Mouse (Mus musculus): ENCODE measurements around the gene Tmem161a. TPM values are rescaled to one million over a fixed set of nuclear protein-coding genes. Genes with fewer than 3 reads are reported as not detected.

Tmem161a gene
- 104 and 138 TPM in 2 replicates for polyA plus RNA-seq (2012; ENCODE audit: low replicate concordance)

DNA sequence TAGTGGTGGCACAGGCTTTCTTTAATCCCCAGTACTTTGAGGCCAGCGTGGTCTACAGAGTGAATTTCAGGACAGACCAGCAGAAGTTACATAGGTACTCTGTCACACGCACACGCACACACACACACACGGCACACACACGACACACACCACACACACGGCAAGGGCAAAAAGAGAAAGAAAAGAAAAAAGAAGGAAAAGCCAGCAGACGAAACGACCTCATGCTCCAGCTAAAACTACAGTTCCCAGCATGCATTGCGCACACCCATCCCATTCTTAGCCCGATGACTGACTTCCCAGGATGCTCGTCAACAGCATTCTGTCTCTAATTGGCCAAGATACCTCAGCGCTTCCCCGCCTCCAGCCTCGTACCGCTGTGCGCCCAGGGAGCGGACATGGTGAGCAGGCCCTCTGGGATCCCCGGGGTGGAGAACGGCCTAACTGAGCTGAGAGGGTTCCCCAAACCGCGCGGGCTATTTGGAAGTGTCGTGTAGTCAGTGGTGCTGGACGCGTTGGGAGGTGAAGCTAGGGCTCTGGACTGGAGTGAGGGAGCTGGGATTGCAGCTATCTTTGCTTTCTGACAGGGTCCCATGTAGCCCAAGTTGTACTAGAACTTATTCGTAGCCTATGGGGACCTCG is at the start of gene Tmem161a:
TSS of gene Tmem161a (plus strand) at position 314 of the 639 bp plus-strand sequence.

DNA sequence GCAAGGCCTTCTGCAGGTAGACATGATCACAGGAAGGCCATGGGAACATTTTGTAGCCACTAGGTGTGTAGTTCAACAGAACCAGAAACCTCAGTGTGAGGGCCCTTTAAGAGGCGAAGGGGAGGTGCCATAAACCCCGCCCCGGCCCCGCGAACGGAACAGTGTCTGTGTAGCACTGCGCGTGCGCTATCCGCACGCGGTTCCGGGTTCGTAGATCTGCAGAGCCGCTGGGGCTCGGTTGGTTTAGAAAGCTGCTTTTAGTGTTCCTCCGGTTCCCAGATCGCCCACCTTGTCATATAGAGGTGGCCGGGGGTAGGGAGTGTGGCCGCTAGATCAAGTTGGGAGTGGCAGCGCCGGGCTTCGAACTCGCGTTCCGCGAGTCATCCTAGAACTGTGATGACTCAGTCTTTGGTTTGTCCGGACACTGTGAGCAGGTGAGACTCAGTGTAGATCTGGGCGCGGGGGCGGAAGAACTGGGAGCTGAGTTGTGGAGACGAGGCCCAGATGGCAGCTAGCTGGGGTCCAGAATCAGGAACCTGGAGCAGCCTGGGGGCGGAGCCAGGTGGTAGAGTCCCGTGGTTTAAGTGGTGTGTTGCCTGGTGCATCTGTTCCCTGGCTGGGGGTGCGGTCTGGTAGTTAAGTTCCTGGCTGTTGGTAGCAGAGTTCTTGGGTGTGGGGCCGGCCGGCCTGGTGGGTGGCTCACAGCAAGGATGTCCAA is 40.8 kb upstream of the Tmem161a start, which contains the start of gene Nr2c2ap:
TSS of gene Nr2c2ap (plus strand) at position 168 of the 718 bp plus-strand sequence.

DNA sequence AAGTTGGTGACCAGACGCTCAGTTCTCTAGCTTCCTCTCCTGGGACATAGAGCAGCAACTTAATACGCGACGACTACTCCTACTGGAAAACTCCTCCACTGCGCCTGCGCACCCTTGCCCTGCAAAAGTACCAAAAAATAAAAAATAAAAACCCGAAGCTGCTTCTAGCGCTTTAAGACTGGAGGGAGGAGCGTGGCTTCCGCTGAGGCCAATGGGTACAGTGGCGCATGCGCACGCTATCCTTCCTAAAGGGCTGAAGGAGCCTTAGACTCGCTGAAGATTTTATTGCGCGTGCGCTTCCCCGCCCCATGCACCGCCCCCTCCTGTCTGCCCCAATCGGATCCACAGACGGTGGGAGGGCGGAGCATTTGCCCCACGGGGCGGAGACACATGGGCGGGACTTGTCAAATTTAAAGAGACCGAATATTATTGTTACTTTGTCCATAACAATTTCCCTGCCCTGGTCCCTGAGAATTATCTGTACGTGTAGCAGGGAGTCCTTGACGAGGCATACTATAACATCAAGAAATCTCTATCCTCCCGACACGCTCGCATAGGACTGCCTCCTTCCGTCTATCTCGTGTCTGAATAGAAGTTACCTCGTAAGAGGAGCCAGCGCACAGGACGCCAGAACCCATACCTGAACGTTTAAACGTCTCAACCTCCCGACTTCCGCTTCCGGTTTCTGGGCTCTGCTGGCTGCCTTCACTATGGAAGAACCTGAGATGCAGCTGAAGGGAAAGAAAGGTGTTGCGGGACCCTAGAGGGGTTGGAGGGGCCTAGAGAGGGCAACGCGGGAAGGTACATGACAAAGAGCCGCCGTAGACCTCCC is 32.9 kb upstream of the Tmem161a start, which contains the start of the genes Rfxank, Borcs8 and Mef2b:
TSS of gene Rfxank (minus strand) at position 129 of the 832 bp plus-strand sequence.
TSS of gene Borcs8 (plus strand) at position 474 of the 832 bp plus-strand sequence.
TSS of gene Mef2b (plus strand) at position 686 of the 832 bp plus-strand sequence.

DNA sequence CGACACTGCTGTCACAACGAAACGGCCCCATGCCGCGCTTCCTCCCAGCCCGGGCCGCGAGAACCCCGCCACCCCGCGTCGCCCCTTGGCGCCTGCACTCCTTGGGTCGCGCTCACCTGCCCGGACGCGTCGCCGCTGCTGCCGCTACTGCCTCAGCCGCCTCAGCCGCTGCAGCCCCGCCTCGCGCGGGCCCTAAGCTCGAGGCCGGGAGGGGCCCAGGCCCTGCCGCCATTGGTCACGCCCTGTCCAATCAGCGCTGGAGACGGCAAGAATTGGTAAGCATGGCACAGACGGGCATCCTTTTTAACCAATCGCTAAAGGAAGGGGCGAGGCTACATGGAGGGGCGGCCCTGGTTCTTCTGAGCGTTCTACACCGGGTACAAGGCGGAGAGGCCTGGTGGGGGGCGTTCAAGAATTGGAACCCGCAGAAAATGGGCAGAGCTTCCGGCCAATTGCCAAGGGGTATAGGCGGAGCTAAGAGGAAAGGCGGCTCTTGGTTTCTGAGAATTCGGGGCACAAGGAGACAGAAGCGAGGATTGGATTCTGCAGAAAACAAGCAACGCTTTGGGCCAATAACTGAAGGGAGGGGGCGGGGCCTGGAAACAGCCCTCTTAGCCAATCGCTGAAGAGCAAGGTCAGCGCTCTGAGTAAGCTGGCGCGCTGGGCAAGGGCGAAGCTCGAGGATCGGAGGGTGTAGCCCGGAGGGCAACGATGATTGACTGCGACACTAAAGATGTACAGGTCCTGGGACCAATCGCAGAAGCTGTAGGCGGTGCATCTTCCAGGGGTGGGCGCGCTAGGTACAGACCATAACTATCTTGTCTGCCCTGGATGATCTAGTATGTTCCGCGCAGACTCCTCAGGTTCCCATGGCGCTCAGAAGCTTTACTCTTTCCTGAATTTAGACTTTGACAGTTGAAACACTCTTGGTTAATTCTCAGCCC is 40.2 kb downstream of the Tmem161a start, which contains the start of gene Slc25a42:
TSS of gene Slc25a42 (minus strand) at position 194 of the 944 bp plus-strand sequence.

Other genes starting within 250 kb of the Tmem161a start
- gene Gatad2a, start 176.0 kb upstream of the Tmem161a start, polyA plus RNA-seq (2012; ENCODE audit: low replicate concordance), result 54.9 and 107 TPM in 2 replicates
- gene Mau2, start 129.6 kb upstream of the Tmem161a start, polyA plus RNA-seq (2012; ENCODE audit: low replicate concordance), result 60.9 and 149 TPM in 2 replicates
- 38.1 and 63.8 TPM in 2 replicates for gene Sugp1, start 129.5 kb upstream of the Tmem161a start, polyA plus RNA-seq (2012; ENCODE audit: low replicate concordance)
- gene Tm6sf2, start 99.4 kb upstream of the Tmem161a start, polyA plus RNA-seq (2012; ENCODE audit: low replicate concordance), result 0.69 and 0.95 TPM in 2 replicates
- 0.03 and 0.07 TPM in 2 replicates for gene Hapln4, start 88.9 kb upstream of the Tmem161a start, polyA plus RNA-seq (2012; ENCODE audit: low replicate concordance)
- 0.13 and 0.22 TPM in 2 replicates for gene Ncan, start 51.5 kb upstream of the Tmem161a start, polyA plus RNA-seq (2012; ENCODE audit: low replicate concordance)
- gene Nr2c2ap, start 41.0 kb upstream of the Tmem161a start, polyA plus RNA-seq (2012; ENCODE audit: low replicate concordance), result 6.3 and 14.2 TPM in 2 replicates
- 6.1 and 18.1 TPM in 2 replicates for gene Rfxank, start 33.2 kb upstream of the Tmem161a start, polyA plus RNA-seq (2012; ENCODE audit: low replicate concordance)
- 8.0 and 46.2 TPM in 2 replicates for gene Borcs8, start 32.9 kb upstream of the Tmem161a start, polyA plus RNA-seq (2012; ENCODE audit: low replicate concordance)
- gene Mef2b, start 32.6 kb upstream of the Tmem161a start, polyA plus RNA-seq (2012; ENCODE audit: low replicate concordance), result 8.0 and 22.3 TPM in 2 replicates
- 10.1 and 12.4 TPM in 2 replicates for gene Slc25a42, start 39.9 kb downstream of the Tmem161a start, polyA plus RNA-seq (2012; ENCODE audit: low replicate concordance)
- gene Sugp2, start 61.9 kb downstream of the Tmem161a start, polyA plus RNA-seq (2012; ENCODE audit: low replicate concordance), result 40.6 and 92.2 TPM in 2 replicates
- gene Armc6, start 62.1 kb downstream of the Tmem161a start, polyA plus RNA-seq (2012; ENCODE audit: low replicate concordance), result 8.9 and 12.0 TPM in 2 replicates
- 14.2 and 18.3 TPM in 2 replicates for gene Homer3, start 110.5 kb downstream of the Tmem161a start, polyA plus RNA-seq (2012; ENCODE audit: low replicate concordance)
- 25.7 and 31.1 TPM in 2 replicates for gene Ddx49, start 130.1 kb downstream of the Tmem161a start, polyA plus RNA-seq (2012; ENCODE audit: low replicate concordance)
- 177 and 198 TPM in 2 replicates for gene Cope, start 130.2 kb downstream of the Tmem161a start, polyA plus RNA-seq (2012; ENCODE audit: low replicate concordance)
- gene Cers1, start 143.4 kb downstream of the Tmem161a start, polyA plus RNA-seq (2012; ENCODE audit: low replicate concordance), result 0.26 and 1.4 TPM in 2 replicates
- gene Gdf1, start 157.5 kb downstream of the Tmem161a start, polyA plus RNA-seq (2012; ENCODE audit: low replicate concordance), result 0.27 and 0.54 TPM in 2 replicates
- 89.7 and 137 TPM in 2 replicates for gene Upf1, start 180.9 kb downstream of the Tmem161a start, polyA plus RNA-seq (2012; ENCODE audit: low replicate concordance)
- 0.09 and 0.41 TPM in 2 replicates for gene Comp, start 201.2 kb downstream of the Tmem161a start, polyA plus RNA-seq (2012; ENCODE audit: low replicate concordance)